Mouse (Mus musculus): ENCODE measurements around the gene Gp9.

DNA sequence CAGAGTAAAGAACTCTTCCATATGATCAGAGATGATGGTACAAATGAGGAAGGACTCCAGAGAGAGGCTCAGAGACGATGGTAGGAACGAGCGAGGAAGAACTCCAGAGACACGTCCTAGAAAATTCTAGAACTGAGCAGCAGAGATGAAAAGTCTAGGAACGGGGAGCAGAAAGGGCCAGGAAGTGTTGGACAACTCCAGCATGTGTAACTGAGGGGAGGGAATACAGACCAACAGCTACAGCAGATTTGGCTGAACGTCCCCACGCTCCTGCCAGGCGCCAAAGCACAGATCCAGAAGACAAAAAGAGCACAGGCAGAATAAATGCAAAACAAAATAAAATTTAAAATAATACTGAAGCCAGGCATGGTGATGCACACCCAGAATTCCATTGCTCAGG lies 21.0 kb upstream of the Gp9 start:
- no peak for TF ChIP-seq CTCF (IDR thresholded peaks at IDR 0.05; ENCODE audit: insufficient read depth, low read length)
- TF ChIP-seq POLR2A (IDR thresholded peaks at IDR 0.05; ENCODE audit: borderline replicate concordance, extremely low read depth, low read depth, low read length) = no peak

Measured in lung, adult 2 months (tissue).